Mouse (Mus musculus): ENCODE measurements around the gene Cdk6.
"Not testable (repeated sequence)": the region's sequence is repeated elsewhere in the genome, so short reads cannot be mapped to it uniquely, and the experiment has no call there.

Gene Cdk6

DNA sequence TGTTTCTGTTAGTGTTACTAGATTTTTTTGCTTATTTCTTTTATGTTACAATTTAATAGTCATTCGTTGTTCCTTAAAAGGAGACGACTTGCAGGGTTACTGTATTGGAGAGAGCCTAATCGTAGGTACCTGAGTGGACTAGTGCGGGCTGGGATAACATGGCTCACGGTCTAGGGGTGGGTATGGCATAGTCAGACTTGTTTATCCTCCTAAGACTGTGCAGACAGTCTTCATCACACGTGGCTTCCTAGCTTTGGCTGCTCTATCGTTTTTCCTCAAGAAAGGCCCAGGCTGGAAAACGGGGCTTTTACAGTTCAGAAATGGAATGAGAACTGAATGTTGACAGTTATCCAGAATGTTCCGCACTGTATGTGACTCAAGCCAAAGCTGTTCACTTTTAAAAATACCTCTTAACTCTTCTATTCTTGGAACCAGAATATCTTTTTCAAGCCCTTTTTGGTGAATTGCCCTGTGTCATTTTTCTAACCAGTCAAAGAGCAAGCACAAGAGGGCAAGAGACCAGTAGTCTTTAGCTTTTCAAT is 39.5 kb downstream of the Cdk6 start:
- DNase-seq (ENCODE audit: low spot score) = no peak

DNA sequence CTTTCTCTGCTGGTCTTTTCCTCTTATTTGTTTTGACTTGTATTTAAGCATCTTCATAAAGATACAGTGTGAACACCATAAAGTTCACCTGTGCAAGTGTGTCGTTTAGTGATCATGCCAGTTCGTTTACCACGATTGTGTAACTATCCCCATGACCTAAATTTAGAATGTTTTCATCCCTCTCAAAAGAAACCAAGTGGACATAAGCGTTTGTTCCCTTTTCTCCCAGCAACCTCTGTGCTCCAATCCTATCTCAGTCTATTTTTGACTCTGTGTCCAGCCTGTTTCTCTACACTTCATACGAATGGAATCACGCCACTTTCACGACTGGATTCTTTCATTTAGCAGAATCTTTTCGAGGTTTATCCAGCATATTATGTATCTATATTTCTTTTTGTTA is 40.5 kb downstream of the Cdk6 start:
- DNase-seq (ENCODE audit: low spot score) = no peak

DNA sequence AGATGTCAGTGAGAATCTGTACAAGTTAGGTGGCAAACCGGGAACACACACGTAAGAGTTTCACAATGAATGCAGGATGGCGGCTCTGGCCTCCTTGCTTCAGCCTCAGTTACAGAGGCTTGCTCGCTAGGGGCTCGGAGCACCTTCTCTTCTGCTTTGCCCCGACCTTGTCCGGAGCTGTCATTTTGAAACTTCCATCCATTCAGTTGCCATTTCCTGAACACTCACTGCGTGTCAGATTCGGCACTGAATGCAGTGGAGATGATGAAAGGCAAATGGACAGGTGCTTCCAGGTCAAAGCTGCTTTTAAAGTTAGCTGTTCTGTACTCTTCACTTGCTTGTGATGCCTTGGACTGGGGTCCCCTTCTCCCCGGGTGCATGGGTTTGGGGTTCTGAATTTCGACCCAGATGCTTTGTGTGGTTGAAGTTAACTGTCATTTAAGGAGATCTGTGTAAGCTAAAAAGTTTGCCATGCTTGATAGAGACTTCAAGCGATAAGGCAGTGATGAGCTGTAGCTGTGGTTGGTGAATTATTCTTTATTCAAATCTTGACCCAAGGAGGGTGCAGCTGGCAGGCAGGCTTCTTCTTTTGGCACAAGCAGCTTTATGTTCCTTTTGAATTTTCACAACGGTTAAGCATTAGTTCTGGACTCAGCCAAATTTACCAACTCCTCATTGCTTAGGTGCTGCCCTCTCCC is 41.2 kb downstream of the Cdk6 start:
- DNase-seq (ENCODE audit: low spot score) = no peak

DNA sequence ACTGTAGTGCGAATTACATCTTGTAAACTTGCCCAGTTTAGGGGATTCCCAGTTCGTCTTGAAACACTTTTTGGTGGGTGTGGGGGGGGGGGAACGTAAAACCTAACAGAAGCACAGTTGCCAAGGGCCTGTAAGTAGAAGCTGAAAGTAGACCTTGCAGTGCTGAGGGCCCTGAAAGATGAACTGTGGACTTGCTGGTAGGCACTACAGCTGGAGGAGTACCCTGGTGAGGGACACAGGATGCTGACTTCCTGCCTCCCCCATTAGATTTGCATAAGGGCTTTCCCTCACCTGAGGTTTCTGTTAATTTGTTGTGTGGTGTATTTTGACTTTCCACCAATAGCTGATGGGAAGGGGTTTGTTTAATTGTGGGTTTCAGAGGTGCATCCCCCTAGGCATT is 42.3 kb downstream of the Cdk6 start:
- no peak for DNase-seq (ENCODE audit: low spot score)

DNA sequence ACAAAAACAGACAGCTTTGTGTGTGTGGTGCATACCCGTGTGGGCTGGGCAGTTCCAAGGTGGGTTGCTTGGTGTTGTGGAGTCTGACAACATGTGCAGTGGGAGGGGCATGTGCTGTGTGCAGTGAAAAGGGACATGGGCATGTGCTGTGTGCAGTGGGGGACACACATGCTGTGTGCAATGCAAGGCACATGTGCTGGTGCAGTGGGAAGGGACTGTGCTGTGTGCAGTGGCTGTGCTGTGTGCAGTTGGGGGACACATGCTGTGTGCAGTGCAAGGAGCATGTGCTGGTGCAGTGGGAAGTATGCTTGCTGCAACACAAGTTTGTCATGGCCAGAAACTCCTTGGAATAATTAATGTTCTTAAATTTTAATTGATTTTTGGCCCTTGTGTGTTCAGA is 43.8 kb downstream of the Cdk6 start:
- no peak for DNase-seq (ENCODE audit: low spot score)

DNA sequence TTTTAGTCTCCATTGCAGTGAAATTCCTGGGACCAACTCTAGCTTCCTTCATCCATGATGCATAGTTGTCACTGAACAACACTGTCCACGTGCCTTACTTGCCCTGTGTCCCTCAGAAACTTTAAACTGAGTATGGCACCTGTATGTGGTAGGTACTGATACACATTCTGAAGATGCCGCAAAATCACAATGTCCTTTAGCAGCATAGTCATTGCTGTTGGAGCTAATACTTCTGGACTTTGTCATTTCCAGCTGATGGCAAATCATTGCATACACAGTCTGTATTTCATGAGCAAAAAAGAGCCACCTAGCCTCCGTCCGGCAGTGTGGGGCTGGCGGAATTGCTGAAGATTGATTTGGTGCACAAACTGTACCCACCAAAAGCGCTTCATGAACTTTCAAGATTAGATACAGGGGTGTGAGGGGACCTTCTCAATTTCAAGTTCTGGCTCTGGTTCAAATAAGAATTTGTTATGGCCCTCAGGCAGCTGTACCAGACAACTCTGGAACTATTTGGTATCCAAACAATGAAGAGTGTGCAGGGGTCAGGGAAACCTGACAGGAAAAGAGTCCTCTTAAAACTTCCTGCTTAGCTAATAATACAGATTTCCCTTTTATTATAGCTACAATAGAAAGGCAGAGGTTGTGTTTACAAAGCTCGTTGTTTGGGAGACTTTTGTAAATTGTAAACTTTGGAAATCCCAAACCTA is 44.9 kb downstream of the Cdk6 start:
- no peak for DNase-seq (ENCODE audit: low spot score)

DNA sequence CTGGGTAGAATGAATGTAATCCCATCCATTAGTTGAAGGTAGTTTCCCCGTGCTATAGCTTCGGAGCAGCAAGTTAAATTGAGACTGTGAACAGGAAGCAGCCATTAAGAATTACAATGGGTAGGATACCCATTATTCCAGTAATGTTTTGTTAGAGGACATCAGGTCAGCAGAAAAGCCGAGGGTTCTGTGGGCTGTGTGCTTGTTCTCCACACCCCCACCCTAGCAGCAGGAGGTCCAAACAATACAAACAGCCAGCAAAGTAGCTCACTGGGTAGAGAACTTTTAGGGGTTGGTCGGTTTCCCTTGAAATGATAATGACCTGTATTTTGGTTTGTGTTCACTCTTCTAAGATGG is 45.4 kb downstream of the Cdk6 start:
- no peak for DNase-seq (ENCODE audit: low spot score)

DNA sequence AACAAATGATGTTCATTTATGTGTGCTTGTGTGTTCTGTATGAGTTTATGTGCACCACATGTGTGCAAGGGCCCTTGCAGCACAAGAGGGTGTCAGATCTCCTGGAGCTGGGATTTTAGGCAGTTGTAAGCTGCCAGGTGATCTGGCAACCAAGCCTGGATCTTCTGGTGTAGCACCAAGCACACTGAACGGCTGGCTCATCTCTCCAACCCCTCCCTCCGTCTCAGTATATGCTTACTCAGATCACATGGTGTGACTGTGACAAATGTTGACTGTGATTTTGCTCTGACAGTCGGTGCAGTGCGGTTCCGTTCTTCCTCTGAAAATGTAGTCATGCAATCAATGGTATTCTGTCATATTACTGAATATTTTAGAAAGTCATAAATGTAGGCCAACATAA is 45.9 kb downstream of the Cdk6 start:
- no peak for DNase-seq (ENCODE audit: low spot score)

DNA sequence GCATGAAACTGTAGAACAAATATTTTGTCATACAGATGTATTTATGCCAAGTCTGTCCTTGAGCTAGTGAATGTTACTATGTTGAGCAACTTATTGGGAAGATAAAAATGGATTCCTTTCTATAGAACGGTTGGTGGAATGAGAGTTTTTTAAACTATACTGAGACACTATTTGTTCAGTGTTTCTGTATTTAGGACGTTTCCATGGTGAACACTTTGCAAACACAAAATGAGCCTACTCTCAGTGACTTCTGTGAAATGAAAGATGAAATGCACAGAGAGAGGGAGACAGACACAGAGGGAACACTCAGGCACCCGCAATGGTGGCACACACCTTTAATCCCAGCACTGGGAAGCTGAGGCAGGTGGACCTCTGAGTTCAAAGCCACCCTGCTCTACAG is 51.6 kb downstream of the Cdk6 start:
- no peak for DNase-seq (ENCODE audit: low spot score)

DNA sequence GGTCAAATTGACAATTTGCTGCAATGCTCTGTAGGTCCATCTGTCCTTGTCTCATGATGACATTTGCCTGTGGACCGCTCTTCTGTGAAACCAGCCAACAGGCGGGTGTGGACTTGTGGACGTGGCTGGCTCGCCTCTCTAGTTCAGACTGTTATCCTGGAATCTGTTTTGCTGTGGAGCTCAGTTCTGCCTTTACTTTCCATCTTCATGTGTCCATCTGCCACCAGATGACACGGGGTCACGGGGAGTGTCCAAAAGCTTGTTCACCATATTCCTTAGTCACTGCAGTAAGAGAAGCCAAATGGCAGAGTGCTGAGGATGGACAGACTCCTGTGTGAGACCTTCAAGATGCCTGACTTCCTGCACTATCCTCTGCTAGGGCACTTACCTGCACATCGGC is 52.9 kb downstream of the Cdk6 start:
- no peak for DNase-seq (ENCODE audit: low spot score)

DNA sequence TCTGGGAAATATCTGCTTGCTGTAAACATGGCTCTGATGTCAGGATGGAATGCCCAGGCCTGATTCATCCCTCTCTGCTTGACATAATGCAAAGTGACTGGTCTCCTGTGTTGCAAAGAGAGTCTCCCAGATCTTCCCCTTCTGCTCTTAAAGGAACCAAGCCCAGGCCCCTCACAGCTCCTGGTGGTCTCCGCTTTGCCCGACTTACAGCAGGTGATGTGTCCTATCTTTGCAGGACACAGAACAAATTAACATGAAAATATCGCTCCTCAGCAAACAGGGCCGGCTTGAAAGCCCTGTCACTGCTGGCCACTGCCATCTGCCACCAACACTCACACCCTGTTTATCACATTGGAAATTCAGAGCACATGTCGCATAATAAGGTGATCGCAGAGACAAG is 53.7 kb downstream of the Cdk6 start:
- no peak for DNase-seq (ENCODE audit: low spot score)

DNA sequence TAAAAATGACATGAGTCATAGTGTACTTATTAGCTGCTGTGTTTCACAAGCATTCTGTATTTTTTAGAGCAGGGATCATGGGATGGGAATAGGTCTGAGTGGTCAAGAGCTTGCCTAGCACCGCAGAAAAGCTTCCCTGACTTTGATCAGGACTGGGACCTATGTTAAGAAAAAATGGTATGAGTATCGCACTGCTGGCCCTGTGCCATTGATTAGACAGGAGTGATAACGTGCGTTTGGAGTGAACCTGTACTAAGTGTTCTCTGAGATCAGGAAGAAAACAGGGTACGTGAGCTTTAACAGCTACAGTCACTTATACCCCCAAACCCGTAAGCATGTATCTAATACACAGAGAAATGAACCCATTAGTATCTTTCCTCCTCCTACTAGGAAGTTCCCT is 54.9 kb downstream of the Cdk6 start:
- no peak for DNase-seq (ENCODE audit: low spot score)

DNA sequence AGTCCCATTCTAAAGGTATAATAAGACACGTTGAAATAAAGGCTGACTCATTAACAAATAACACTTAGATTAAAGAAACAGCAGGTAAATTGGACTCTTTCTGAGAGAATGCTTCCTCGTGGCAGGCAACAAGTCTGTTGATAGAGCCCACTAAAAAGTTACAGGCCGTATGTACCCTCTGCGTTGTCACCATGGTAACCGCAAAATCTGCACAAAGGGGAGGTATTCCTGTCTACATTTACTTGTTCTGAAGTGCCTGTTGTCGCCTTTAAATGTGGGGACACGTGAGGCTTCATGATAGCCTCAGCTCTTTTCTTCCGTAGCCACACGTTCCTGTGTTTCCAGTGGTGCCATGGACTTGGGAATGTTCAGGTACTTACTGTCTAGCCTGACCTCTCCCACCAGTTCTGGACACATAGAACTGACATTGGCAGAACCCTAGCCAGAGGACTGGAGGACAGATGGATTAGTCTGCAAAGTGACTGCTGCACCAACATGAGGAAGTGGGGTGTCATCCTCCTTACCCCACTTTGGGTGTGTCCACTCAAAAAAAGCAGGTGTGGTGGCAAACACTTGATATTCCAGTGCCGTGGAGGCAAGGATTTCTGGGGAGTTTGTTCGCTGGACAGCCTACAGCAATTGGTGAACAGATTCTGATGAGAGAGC is 55.8 kb downstream of the Cdk6 start:
- no peak for DNase-seq (ENCODE audit: low spot score)

DNA sequence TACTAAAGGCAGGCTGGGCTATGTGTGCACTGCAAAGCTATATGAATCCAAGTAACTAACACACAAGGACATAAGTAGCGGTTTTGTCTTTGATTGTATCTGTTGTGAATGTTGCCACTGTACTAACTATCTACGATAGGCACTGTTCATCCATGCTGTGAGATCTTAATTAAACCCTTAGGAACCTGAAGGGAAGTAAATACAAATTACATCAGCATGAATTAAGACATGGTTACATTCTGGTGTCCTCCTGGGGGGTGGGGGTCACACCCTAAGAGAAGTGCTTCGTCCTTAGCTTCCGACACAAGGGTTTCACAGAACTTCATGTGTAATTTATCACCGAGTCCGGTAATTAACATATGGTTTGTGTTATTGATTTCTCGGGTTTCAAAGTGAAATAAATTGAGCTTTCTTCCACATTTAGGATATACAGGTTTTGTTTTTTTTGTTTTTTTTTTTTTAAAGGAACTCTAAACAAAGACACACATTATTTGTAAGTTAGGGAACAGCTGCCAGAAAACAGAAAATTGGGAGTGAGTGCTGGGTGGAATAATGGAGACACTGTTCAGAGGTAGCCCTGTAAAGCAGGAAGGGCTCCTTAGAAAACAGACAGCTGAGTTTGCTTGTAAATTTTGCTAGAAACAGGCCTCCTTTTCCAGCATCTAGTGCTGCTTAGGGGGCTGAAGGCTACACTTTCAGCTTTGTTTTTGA is 58.7 kb downstream of the Cdk6 start:
- no peak for DNase-seq (ENCODE audit: low spot score)

DNA sequence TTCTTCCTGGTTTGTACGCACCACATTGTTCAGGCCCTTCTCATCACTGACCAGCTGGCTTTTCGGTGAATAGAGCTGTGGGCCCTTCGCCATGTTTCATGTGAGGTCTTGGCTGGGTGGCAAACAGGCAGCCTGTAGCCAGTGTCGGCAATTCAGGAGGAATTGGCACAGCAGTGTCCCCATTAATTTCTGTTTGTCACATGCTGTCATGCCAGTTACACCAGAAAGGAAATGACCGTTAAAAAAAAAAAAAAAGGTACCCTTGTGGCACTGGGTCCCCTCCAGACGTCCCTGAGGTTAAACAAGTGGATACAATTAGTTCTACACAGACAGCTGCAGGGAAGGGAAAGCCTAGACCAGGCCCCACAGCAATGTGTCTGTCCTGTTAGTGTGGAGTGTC is 63.8 kb downstream of the Cdk6 start:
- DNase-seq (ENCODE audit: low spot score) = no peak

DNA sequence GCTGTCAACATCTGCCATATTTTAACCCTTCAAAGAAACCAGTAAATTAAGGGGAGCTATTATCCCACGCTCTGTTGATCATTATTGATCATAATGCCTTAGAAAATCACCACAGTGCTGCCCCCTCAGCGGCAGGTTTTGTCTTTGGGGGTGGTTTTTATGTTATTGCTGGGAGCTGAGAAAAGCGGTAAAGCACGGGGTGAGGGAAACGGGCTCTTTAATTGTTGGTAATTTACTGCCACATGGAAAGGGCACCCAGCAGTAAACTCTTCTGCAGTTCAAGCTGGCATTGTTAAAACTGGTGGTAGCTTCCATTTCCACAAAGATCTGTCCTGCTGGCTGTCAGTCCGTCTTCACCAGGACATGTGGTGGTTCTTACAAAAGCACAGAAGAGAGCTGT is 64.2 kb downstream of the Cdk6 start:
- DNase-seq (ENCODE audit: low spot score) = no peak

DNA sequence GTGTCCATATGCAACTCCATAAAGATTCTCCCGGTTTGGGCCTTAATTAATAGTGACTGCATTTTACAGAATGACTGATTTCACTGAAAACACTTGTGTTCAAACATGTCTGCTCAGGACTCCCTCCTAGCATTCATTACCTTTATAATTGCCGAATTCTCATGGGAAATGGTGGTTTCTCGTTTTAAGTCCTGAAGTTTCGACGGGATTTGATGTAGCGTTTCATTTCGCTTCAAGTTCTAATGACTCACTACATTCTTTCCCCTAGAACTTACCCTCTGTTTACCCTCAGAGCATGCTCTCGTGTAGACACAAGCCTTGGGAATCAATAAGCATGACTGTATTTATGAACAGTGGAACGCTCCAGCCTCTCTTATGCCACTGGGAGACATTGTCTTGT is 66.6 kb downstream of the Cdk6 start:
- no peak for DNase-seq (ENCODE audit: low spot score)

DNA sequence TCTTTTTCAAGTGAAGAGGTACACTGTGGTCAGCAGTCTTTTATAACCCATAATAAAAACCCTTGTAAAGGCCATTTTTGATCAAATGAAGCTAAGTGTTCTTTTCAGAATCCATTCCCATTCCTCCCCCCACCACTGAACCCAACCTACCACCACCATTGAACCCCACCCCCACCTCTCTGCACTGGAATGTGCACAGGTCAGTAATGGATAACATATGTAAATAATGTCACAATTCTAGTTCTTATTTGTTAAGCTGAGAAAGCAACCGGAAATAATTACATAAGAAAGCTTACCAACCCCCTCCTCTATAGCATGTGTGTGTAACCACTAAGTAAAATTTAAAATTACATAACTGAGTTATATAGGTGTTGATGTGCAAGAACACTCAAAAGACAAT is 76.9 kb downstream of the Cdk6 start:
- not testable (repeated sequence) for DNase-seq (ENCODE audit: low spot score)

DNA sequence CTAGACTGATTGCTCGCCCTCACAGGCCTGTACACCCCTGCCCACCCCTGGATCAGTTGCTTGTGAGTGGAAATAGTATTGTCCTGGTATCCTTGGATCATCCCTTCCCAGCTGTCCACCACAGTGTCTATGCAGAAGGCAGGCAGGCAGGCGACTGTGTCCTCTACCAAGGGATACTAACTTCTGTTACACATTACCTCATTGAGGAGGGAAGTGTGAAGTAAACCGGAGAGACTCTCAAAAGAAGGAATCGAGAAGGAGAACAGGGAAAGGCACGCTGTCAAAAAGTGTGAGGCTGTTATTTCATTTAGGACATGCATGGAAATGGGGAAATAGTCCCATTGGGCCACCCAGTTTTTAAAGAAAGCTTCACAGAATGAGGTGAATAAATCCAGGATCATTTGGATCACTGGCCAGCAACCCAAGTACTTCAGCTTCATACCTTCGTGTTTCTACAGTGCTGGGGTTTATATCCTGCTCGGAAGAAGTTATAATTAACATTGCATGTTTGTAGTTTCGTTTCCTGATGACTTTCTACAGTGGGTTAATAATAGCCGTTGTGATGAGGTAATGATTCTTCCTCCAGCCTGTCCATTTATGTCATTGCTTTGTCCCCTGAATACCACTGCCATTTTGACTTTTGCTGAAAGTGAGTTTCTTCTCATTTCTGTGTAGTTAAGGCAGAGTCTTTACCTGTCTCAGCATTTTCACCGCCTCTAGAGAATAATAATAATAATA is 79.0 kb downstream of the Cdk6 start:
- DNase-seq (ENCODE audit: low spot score) = no peak

DNA sequence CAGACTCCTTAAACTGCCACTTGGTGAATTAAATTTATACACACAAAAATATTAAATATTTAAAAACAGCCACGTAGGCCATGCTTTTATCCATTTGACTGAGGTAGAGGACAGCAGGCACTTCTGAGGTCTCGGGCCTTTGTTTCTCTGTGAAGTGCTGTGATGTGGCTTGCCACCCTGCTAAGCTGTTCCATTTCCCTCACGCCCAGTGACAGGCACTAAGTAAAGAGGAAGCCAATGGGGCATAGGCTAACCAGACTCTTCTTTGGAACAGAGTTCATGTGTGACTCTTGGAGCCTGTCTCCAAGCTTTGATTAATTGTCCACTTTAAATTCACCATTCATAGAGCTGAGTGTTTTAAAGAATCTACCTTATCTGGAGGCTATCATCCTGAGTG is 79.5 kb downstream of the Cdk6 start:
- no peak for DNase-seq (ENCODE audit: low spot score)

DNA sequence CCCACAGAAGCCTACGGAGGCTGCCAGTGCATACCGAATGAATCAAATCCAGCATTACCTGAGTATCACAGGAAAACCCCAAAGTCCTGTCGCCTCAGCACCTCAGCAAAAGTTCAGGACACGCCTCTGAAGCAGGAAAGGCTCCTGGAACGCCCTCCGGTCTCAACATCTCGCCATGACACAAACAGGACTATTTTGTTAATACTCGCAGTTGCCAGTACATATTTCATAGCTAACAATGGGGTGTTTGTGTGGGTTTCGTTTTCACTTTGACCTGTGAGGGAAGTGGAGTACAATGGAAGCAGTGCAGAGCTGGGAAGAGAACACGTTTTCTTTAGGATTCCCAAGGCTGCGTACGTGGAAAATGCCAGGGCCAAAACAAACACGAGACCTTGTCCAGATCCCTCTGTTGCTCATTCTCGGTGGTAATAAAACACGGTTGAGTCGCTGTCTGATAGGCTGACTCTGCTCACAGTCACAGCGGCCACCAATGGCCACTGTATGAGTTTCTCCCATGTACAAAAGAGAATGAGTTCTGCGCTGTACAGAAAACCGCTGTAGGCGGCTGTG is 91.9 kb downstream of the Cdk6 start:
- DNase-seq (ENCODE audit: low spot score) = not testable (repeated sequence)

DNA sequence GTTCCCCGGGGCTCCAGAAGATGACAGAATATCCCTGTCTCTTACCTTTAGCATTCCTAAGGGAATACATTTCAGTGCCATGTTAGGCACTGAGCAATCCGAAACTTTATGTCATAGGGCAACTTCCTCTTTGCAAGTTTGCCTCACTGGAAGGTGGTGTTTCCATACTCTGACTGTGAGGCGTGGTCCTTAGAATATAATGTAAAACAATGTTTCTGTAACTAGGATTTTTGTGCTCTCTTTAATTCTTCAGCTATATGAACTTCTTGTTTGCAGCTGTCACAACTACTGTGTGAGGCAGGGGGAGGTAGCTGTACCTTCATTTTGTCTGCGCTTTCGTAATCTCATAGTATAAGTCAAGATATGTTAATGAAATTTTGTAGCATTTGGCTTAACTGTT is 92.8 kb downstream of the Cdk6 start:
- DNase-seq (ENCODE audit: low spot score) = not testable (repeated sequence)
